Mouse (Mus musculus) adrenal gland, postnatal 36 days (tissue): ENCODE results near the gene Krt16. TPM values are rescaled to one million over a fixed set of nuclear protein-coding genes. Genes with fewer than 3 reads are reported as not detected.
A peak's percentile ranks its signal among the peaks of the same experiment; 100 is the strongest.
"Not testable (repeated sequence)": the region's sequence is repeated elsewhere in the genome, so short reads cannot be mapped to it uniquely, and the experiment has no call there.

Experiments
- DNase-seq, 2 experiments: peaks; one replicate each; pipeline ENCODE4 v3.0.0; 2021; ENCODE audit warnings: mixed read lengths in 1 of 2
- total RNA-seq, 2 experiments: library from RNA; stranded (reverse); gene quantifications; 2 replicates each; pipeline ENCODE4 v1.2.3; 2021

The Krt16 gene
- total RNA-seq, 2 experiments from 2014 or later = not detected

- no peak for DNase-seq
Observed at GRCm38 (mm10) chr11:100257967-100258366, 9.3 kb upstream of the Krt16 start.

GRCm38 (mm10) chr11:100255514-100255913, 6.8 kb upstream of the Krt16 start:
- DNase-seq = no peak

GRCm38 (mm10) chr11:100254360-100255090, 5.8 kb upstream of the Krt16 start:
- no peak for DNase-seq

GRCm38 (mm10) chr11:100246471-100246870, 2.2 kb downstream of the Krt16 start:
- not testable (repeated sequence) for DNase-seq

- not testable (repeated sequence) for DNase-seq
Observed at GRCm38 (mm10) chr11:100240272-100240671, 8.4 kb downstream of the Krt16 start.

- no peak for DNase-seq
Observed at GRCm38 (mm10) chr11:100221741-100222140, 27.0 kb downstream of the Krt16 start.

GRCm38 (mm10) chr11:100219304-100219703, 29.4 kb downstream of the Krt16 start:
- DNase-seq = no peak

GRCm38 (mm10) chr11:100208542-100208941, 40.2 kb downstream of the Krt16 start:
- DNase-seq = no peak

- no peak for DNase-seq
Observed at GRCm38 (mm10) chr11:100207498-100207897, 41.2 kb downstream of the Krt16 start, which contains the start of gene Krt14. Krt14 (minus strand) TSS chr11:100207548.

- DNase-seq = peak; percentile 47 to 51
Observed at GRCm38 (mm10) chr11:100203448-100203847, 45.3 kb downstream of the Krt16 start.

GRCm38 (mm10) chr11:100202906-100203305, 45.8 kb downstream of the Krt16 start:
- DNase-seq = no peak

- DNase-seq = peak; percentile 7 to 24
Observed at GRCm38 (mm10) chr11:100200104-100200820, 48.4 kb downstream of the Krt16 start.

GRCm38 (mm10) chr11:100198666-100199065, 50.0 kb downstream of the Krt16 start:
- peak; percentile 30 to 38 for DNase-seq

Other genes starting within 250 kb of the Krt16 start
- gene Krt33a, start 232.7 kb downstream of the Krt16 start, total RNA-seq = not detected
- gene Krt33b, start 219.0 kb downstream of the Krt16 start, total RNA-seq = not detected
- not detected for gene Krt34, start 207.3 kb downstream of the Krt16 start, total RNA-seq
- not detected for gene Krt31, start 198.4 kb downstream of the Krt16 start, total RNA-seq
- gene Krt32, start 160.7 kb downstream of the Krt16 start, total RNA-seq = not detected
- gene Krt35, start 152.7 kb downstream of the Krt16 start, total RNA-seq = not detected
- gene Krt36, start 143.3 kb downstream of the Krt16 start, total RNA-seq = under 1 TPM; 0.16 to 0.36 TPM
- gene Krt13, start 127.3 kb downstream of the Krt16 start, total RNA-seq = not detected
- not detected for gene Krt15, start 113.0 kb downstream of the Krt16 start, total RNA-seq
- 1 to 10 TPM; 3.9 to 6.8 TPM for gene Krt19, start 100.2 kb downstream of the Krt16 start, total RNA-seq
- not detected for gene Krt9, start 55.7 kb downstream of the Krt16 start, total RNA-seq
- gene Krt14, start 41.4 kb downstream of the Krt16 start, total RNA-seq = under 1 TPM; 0.23 to 0.36 TPM
- gene Krt17, start 12.1 kb upstream of the Krt16 start, total RNA-seq = not detected
- not detected for gene Krt42, start 21.0 kb upstream of the Krt16 start, total RNA-seq
- 1,000 to 10,000 TPM; 1,327 to 1,427 TPM for gene Eif1, start 71.0 kb upstream of the Krt16 start, total RNA-seq
- not detected for gene Gast, start 85.5 kb upstream of the Krt16 start, total RNA-seq
- 10 to 100 TPM; 36.0 to 43.8 TPM for gene Hap1, start 107.2 kb upstream of the Krt16 start, total RNA-seq
- gene Jup, start 148.9 kb upstream of the Krt16 start, total RNA-seq = 10 to 100 TPM; 73.9 to 87.1 TPM
- gene P3h4, start 165.9 kb upstream of the Krt16 start, total RNA-seq = 10 to 100 TPM; 26.3 to 40.5 TPM
- 10 to 100 TPM; 23.7 to 27.2 TPM for gene Fkbp10, start 166.8 kb upstream of the Krt16 start, total RNA-seq
- 10 to 100 TPM; 53.8 to 58.2 TPM for gene Nt5c3b, start 192.9 kb upstream of the Krt16 start, total RNA-seq
- 1 to 10 TPM in 1 of 2 experiments, under 1 TPM in 1; 0.63 to 1.2 TPM for gene Klhl10, start 193.0 kb upstream of the Krt16 start, total RNA-seq
- 10 to 100 TPM; 56.2 to 58.2 TPM for gene Klhl11, start 223.8 kb upstream of the Krt16 start, total RNA-seq